Mouse (Mus musculus): Measurements from ENCODE around the gene Ube2j1.
"Not testable (repeated sequence)": the region's sequence is repeated elsewhere in the genome, so short reads cannot be mapped to it uniquely, and the experiment has no call there.

Gene Ube2j1

DNA sequence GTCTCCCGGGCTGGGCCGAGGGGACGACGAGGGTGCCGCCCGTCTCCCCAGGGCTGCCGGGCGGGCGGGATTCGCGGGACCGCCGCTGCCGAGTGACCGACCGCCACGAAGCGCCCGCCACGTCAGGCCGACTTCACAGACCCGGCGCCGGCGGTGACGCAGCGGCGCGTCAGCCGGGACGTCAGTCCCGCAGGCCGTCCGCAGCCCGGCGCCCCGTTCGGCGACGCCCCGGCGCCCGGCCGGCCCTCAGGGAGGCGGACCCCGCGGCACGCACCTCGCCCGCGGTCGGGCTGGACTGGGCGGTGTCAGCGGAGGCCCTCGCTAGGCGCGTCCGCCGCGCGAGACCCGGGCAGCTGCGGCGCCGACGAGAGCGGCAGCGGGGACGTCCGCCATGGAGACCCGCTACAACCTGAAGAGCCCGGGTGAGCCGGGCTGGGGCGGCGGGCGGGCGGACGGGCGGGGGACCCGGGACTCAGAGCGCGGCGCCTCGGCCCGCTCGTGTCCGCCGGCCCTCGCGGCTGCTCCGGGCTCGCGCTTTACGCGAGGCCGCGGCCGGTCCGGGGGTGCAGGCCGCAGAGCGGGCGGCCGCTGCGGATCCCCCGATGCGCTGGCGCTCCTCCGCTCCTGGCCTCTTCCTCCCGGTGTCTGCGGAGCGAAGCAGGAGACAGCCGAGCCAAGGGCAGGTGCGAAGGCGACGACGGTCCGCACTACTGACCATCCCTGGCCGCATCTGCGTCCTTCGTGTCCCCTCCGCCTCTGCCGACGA is at the start of gene Ube2j1:
TSS of gene Ube2j1 (plus strand) at position 222 of the 766 bp plus-strand sequence.
- peak; percentile 91 for DNase-seq (ENCODE audit: low spot score)

DNA sequence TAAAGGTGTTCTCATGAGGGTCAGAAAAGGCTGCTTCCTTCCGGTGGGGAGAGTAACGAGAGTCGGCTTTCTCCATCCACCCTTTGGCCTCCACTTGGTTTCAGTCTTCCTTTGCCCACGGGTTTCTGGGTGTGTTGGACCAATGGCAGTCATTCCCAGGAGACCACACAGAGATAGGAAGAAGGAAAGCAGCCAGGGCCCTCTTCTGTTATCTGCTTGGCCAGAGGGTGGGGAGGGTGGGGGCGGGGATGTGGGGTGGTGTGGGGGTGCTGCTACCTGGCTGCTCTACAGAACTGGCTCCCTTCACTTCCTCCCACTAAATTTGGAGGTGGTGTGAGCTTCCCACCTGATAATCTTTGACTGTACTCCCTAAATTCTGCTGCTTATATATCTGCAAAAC is 49.6 kb upstream of the Ube2j1 start:
- DNase-seq (ENCODE audit: low spot score), result no peak

DNA sequence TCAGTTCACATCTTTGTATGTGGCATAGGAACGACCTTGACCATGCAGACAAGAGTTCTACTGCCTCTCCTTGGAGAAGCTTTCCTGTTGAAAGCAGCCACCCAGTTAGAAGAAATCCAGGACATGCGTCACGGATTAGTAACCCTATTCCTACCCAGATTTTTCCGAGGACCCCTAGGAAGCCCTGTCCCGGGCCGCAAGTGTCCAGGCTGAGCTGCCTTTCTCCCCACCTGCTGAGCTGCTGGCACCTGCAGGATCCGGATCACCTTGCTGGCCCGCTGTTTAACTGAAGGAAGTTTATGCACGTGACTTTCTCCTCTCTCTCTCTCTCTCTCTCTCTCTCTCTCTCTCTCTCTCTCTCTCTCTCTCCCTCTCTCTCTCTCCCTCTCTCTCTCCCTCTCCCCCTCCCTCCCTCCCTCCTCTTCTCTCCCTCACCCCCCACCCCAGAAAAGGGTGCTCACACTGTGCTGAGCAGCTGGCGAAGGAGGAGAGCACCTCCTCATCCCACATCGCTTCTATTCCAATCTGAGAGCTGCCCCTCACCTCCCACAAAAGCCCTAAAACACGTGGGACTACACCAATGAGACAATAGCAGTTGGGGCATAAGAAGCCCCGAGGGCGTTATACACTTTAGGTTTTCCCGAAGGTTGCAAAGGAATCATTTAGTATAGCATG is 49.0 kb upstream of the Ube2j1 start:
- no peak for DNase-seq (ENCODE audit: low spot score)

DNA sequence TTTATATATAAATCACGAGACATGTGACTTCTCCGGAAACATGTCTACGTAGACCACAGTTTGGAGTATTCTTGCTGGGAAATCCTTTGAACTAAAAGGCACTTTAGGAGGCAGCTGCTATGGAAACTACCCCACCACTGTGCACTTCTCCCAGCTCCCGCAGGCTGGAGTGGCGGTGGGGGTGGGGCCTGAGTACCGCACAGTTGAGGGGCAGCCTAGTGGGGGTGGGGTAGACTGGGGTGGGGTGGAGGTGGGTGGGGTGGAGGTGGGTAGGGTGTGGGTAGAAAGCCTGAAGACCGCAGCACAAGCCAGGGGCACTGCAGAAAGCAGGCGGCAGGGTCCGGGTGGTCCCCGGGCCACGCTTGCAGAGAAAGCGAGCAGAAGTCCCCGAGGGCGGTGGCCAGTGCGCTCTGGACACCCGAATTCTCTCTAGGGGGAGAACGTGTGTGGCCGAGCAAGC is 48.5 kb upstream of the Ube2j1 start, which contains the start of gene Rragd:
TSS of gene Rragd (plus strand) at position 322 of the 460 bp plus-strand sequence.
- peak; percentile 5 for DNase-seq (ENCODE audit: low spot score)

DNA sequence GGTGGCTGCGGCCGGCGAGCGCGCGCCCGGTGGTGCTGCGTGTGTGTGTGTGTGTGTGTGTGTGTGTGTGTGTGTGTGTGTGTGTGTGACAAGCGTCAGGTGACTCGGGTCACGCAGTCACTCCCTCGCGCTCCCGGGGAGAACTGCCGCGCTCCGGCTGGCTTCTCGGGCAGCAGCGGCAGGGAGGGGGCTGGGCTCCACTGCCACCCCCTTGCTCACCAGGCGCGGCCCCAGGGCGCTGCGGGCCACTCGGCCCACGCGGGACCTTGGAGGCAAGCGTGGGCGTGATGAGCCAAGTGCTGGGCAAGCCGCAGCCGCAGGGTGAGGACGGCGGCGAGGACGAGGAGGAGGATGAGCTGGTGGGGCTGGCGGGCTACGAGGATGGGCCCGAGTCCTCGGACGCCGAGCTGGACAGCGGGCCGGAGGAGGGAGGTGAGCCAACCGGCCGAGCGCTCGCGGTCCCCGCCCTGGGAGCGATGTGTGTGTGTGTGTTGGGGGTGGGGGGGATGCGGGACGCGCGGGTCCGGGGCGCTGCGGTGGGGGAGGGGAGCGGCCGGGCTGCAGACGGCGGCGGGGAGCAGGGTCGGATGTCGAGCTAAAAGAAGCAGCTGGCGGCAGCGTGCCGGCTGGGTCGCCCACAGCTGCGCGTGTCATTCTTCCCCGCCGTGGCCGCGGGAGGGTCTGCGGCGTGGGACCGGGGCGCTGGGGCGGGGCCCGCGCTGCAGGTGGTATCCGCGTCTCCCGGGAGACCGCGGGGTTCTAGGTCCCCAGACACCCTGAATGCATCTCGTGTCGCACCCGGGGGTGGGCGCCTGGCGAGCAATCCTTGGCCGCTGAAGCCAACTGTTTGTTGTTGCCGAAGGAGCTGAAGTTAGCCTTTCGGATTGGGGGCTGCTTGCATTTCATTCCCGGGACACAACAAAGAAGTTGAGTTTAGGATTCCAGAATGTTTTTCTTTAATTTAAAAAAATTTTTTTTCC is 47.8 kb upstream of the Ube2j1 start:
- DNase-seq (ENCODE audit: low spot score), result peak; percentile 32

DNA sequence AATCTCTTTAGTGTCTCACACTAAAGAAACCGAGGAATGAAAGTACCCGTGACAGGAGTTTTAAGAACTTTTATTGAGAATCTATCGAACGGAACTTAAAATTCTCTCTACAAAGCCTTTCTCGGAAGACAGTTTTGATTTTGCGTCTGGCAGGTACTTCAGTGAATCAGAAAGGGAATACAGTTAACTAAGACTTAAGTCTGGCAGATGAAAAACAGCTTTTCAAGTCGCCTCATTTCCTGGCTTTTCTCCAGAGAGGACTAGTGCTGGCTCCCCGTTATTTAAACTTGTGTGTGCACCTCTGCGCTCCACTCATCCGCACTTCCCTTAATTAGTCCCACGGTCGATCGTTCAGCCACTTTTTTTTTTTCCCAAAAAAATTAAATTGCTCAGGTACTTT is 47.0 kb upstream of the Ube2j1 start:
- no peak for DNase-seq (ENCODE audit: low spot score)

DNA sequence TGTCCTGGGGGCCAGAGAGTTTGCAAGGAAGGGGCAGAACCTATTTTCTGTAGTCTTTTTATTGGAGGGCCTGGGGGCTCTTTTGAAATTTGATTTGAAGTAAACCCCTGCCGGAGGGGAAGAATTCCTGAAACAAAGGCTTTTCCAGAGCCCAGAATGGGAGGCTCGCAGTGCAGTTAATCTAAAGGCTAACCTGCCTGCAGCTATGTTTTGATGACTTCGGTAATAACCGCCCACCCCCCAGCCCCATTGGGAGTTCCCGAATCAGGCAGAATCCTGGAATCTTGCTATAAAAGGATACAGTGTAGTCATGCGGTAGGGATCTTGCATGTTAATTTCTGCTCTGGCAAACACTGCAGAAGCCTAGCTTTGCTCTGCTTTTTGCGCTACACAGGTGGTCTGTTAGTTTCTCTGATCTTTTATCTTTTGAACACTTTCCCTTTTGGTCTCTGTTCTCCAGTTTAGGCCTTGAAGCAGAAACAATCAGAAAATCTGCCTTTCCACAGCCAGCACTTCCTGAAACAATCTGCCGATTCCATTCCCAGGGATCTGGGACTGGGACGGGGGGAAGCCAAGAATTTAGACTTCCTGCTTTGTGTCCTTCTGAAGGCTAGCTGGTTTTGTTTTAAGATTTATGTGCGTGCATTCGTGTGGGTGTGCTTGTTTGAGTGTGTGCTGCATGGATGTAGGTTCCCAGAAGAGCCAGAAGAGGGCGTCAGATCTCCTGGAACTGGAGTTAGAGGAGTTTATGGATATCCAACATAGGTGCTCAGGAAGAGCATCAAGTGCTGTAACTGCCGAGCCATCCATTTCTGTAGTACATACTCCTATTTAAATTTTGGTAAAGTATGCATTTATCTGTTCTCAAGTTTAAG is 46.2 kb upstream of the Ube2j1 start:
- DNase-seq (ENCODE audit: low spot score), result no peak

DNA sequence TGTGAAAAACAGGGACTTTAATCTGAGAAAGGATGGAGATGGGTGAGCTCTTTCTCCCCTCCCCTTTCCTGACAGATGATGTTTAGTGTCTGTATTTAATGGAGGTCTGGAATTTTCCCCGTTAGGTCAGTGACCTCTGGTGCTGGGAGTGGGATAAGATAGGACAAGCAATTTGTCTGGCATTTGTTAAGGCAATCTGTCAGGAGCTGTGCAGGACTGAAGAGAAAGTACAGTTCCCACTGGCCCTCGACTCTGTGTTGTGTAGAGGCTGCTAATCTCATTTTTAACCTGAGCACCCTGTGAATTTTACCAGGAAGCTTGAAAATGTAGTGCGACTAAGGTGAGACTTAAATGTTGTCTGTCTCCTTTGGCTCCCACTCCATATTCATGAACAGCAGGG is 45.5 kb upstream of the Ube2j1 start:
- no peak for DNase-seq (ENCODE audit: low spot score)

DNA sequence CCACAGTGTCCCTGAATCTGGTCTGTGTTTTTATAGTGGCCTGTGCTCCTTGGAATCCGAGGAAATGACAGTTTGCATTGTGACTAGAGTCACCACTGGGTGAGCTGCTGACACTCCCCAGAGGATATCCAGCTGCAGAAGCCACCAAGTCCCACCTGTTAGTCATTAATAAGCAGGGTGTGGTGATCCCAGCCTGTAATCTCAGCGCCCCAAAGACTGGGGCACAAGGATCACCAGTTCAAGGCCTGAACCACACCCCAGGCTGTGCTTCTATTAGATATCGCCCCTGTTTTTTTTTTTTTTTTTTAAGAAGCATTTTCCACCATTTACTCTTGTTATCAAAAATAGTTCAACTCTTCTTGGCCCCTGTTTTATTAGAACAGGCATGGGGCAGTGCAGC is 44.2 kb upstream of the Ube2j1 start:
- no peak for DNase-seq (ENCODE audit: low spot score)

DNA sequence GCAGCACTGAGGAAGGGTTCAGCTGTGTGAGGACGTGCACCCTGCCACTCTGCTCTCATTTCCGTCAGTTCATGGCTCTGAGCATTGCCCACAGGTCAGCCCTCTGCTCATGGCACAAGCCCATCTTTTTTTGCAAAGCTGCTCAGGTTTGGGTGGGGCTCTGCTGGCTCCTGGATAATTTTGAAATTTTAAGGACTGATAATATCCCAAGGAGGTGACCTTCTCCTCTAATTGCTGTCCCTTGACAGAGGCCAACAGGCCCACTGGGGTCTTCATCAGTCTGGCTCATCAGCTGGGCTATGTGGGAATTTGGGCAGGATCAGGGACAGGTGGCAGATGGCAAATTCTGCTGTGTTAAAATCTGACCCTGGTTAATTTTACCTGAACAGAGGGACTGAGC is 41.9 kb upstream of the Ube2j1 start:
- DNase-seq (ENCODE audit: low spot score), result no peak

DNA sequence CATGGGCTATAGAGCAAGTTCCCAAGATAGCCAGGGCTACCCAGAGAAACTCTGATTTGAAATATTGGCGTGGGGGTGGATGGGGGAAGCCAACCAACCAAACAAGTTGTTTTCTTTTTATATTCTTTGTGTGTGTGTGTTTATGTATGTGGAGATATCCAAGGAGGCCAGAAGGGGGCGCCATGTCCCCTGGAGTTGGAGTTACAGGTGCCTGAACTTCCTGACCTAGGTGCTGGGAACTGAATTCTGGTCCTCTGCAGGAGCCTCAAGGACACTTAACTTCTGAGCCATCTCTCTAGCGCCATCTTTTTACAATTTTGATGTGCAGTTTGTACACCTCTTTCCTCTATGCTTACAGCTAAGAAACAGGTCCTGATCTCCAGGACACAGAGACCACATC is 37.0 kb upstream of the Ube2j1 start:
- no peak for DNase-seq (ENCODE audit: low spot score)

DNA sequence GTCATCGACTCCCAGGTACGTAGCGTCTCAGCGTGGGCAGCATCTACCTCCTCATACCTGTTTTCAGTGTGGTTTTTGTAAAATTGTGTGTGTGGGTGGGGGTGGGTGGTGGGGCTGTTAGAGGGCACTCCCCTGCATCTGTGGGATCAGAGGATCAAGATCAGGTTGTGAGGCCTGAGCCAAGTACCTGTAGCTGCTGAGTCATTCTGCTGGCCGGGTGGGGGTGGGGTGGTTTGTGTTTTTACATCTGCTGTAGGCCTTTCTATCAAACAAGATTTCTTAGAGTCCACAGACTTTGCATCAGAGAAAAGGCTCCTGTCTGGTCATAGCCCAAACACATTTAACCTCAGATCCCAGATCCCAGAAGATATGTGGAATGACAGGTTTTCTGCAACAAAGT is 35.1 kb upstream of the Ube2j1 start:
- DNase-seq (ENCODE audit: low spot score), result no peak

DNA sequence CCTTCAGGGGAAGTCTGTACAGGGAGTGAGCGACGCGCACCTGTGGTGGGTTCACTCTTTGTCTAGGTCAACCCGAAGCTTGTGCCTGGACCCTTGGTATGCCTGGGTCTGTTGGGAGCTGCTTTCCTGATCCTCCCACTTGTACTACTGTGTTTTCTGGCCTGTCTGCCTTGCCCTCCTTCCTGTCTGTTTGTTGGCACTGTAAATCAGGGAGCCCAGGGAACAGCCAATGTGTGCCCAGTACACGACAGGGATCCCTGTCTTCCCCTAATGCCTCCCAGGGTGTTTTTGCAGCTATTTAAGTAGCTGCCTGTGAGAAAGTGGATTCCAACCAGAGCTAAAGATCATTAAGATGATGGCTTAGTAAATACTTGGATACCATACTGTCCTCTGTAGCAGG is 33.6 kb upstream of the Ube2j1 start:
- DNase-seq (ENCODE audit: low spot score), result no peak

DNA sequence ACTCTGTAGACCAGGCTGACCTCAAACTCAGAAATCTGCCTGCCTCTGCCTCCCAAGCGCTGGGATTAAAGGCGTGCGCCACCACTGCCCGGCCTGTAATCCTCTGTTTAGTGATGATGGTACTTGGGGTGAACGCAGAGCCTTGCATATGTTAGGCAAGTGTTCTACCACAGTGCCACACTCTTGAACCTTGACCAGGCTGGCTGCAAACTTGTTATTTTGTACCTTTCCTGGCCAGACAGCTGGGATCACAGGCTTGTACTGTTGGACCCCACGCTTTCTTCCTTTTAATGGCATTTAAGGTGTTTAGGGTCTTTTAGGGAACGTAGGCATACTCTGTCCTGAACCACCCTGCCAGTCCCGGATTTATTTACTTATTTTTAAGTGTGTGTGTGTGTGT is 32.2 kb upstream of the Ube2j1 start:
- DNase-seq (ENCODE audit: low spot score), result no peak

DNA sequence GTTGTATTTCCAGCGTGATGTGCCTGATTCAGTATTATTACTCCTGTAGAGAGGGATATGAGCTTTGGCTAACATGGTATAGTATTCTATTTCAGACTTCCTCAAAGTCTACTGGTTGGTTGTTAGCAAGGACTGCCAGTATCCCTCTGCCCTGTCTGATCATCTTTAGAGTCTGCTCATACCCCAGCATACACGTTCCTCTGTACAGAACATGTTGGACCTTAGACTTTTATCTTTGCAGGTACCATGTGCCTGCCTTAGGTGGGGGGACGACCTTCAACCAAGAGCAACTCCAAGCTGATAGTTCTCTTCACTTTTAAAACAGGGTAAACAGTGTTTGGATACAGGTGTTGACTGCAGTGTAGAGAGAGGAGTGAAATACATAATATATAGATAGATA is 29.1 kb upstream of the Ube2j1 start:
- DNase-seq (ENCODE audit: low spot score), result no peak

DNA sequence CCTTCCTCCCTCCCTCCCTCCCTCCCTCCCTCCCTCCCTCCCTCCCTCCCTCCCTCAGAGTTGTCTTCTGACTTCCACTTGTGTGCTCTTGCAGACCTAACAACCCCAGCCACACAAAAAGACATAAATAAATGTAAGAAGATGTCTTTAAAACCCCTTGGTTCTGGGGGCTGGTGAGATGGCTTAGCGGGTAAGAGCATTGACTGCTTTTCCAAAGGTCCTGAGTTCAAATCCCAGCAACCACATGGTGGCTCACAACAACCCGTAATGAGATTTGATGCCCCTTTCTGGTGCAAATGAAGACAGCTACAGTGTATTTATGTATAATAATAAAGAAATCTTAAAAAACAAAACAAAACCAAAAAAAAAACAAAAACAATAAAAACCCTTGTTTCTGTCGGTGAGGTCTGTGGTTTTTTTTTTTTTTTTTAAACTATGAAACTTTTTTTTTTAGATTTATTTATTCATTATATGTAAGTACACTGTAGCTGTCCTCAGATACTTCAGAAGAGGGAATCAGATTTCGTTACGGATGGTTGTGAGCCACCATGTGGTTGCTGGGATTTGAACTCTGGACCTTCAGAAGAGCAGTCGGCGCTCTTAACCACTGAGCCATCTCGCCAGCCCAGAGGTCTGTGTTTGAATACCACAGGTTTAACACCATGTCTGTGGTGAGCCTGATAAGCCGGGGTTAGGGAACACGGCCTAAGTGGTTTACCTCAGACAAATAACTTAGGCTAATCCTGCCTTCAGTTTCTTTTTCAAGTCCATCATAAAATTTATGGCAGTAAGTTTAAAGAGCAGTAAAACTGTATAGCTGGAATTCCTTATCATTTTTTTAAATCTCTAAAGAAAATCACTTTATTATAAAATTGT is 25.4 kb upstream of the Ube2j1 start:
- not testable (repeated sequence) for DNase-seq (ENCODE audit: low spot score)

DNA sequence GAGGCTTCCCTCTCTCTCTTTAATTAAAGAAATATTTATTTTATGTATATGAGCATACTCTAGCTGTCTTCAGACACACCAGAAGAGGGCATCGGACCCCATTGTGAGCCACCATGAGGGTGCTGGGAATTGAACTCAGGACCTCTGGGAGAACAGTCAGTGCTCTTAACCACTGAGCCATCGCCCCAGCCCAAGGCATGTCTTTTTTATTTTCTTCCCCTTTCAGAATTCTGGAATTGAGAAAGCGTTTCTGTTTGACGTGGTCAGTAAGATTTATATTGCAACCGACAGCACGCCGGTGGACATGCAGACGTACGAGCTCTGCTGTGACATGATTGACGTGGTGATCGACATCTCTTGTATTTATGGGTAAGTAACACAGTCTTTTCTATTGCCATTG is 24.4 kb upstream of the Ube2j1 start:
- no peak for DNase-seq (ENCODE audit: low spot score)

DNA sequence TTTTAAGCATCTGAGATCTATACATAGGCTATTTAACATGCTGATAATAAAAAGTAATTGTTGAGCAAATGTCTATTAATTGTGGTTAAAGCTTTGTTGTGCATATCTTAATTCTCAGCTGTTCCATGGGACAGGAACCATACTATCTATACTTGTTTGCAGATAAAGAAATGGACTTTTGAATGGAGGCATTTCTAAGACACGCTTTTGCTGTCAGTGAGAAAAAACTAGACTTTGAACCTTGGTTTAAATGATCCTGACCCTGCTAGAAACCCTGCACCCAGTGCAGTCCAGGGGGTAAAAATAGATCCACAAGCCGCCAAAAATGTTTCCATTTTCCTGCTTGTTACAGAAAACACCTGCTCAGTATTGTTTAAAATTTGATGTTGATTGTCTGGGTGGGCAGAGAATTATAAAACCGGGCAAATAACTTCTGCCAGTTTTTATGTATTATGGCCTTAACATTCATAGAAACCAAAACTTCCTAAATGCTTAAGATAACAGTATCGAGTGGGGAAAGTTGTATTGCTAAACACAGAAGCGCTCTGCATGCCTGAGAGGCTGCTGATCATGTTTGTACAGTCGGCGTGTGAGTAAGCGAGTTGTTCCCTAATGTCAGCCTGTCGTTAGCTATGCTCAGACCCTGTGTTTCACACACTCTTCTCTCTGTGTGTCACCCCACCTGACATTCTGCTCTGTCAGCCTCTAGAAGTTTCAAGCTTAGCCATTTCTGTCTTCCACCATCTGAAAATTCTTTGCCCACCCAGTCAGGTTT is 23.6 kb upstream of the Ube2j1 start:
- DNase-seq (ENCODE audit: low spot score), result no peak

DNA sequence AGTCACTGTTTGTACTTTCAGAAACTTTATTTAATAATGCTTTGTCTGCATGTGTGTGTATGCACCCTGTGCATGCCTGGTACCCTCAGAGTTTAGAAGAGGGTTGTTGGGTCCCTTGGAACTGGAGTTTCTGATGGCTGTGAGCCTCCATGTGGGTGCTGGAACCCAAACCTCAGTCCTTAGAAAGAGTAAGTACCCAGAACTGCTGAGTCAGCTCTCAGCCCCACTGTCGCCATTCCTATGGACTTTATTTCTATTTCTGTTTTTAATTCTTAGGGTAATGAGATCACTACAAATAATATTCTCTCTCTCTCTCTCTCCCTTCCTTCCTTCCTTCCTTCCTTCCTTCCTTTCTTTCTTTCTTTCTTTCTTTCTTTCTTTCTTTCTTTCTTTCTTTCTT is 21.1 kb upstream of the Ube2j1 start:
- DNase-seq (ENCODE audit: low spot score), result no peak

DNA sequence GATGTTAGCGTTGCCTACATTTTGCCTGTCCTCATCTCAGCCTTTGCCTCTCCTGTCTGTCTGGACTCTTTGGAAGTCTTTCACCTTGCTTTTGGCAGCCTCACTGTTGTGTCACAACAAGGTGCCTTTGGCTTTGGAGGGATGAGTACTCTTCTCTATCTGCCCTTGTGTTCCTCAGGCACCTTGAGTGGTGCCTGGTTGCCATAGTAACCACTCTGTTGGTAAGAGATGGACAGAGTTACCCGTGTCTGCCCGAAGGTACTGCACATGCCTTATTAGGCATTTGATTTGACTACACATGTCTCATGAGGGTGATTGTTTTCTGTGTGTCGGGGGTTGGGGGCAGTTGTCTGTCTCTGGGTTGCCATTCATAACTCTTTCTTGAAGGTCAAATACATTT is 18.7 kb upstream of the Ube2j1 start:
- DNase-seq (ENCODE audit: low spot score), result no peak
